Mouse (Mus musculus) heart, embryonic 12.5 days (tissue): Measurements from ENCODE around the gene Nbeal2. TPM values are rescaled to one million over a fixed set of nuclear protein-coding genes. Genes with fewer than 3 reads are reported as not detected.

Source experiments
- ATAC-seq: fragments of 200-750 bp; cut with Nextera tagmentation; 2 replicates; pipeline ENCODE4 v1.8.0; 2017; ENCODE audit warnings: moderate TSS enrichment, moderate library complexity; ENCODE audit not compliant: insufficient number of reproducible peaks, low FRiP score
- H3K27ac ChIP-seq: fragments of 300-500 bp; sonication (generic); 2 replicates; pipeline ENCODE4 v1.5.1; 2016; ENCODE audit warnings: mild to moderate bottlenecking, moderate library complexity; ENCODE audit not compliant: poor library complexity, severe bottlenecking
- H3K27me3 ChIP-seq: fragments of 300-500 bp; sonication (generic); replicated peaks from 2 replicates; pipeline ENCODE4 v1.6.1; 2016; ENCODE audit warnings: mild to moderate bottlenecking, moderate library complexity
- H3K36me3 ChIP-seq: fragments of 300-500 bp; sonication (generic); 2 replicates; pipeline ENCODE4 v1.6.1; 2016; ENCODE audit warnings: mild to moderate bottlenecking, moderate library complexity
- H3K4me1 ChIP-seq: fragments of 300-500 bp; sonication (generic); replicated peaks from 2 replicates; pipeline ENCODE4 v1.6.1; 2016; ENCODE audit warnings: mild to moderate bottlenecking
- H3K4me2 ChIP-seq: fragments of 300-500 bp; sonication (generic); 2 replicates; pipeline ENCODE4 v1.6.1; 2016; ENCODE audit warnings: mild to moderate bottlenecking, moderate library complexity
- H3K4me3 ChIP-seq: fragments of 300-500 bp; sonication (generic); 2 replicates; pipeline ENCODE4 v1.5.1; 2016; ENCODE audit warnings: mild to moderate bottlenecking
- H3K9ac ChIP-seq: fragments of 300-500 bp; sonication (generic); 2 replicates; pipeline ENCODE4 v1.6.1; 2016; ENCODE audit warnings: mild to moderate bottlenecking, moderate library complexity
- H3K9me3 ChIP-seq: fragments of 300-500 bp; sonication (generic); replicated peaks from 2 replicates; pipeline ENCODE4 v1.6.1; 2016; ENCODE audit warnings: mild to moderate bottlenecking, moderate library complexity
- WGBS: fragments of 180-500 bp; shearing (Covaris S2); methylation state at CpG from one replicate; pipeline ENCODE4 v1.1.7; 2016; 5-methylcytosine and 5-hydroxymethylcytosine counted together
- polyA plus RNA-seq: library from polyadenylated mRNA; unstranded; fragments of >200 nt; fragmentation: Nextera tagmentation; extraction: Ambion mirVana; gene quantifications from 2 replicates; pipeline ENCODE4 v1.2.1, GENCODE M21; 2016

The Nbeal2 gene
- polyA plus RNA-seq, 1 experiment from 2014 or later = 1.9 TPM

DNA sequence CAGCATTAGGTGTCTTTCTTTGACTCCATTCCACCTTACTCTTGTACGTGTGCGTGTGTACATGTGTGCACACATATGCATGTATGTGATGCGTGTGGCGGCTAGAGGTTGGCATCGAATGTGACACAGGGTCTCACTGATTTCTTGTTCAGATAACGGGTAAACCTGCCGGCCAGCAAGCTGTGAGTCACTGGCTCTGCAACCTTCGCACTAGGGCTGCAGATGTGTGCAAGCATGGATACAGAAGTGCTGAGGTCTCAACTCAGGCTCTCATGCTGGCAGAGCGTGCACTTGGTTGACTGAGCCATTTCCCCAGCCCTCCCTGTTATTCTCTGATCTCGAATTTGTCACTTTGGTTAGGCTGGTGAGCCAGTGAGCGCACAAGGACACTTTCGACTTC is 5.6 kb upstream of the Nbeal2 start:
- Histone ChIP-seq H3K4me2 (no peak overlapping the region), H3K27ac (no peak overlapping the region), H3K9me3 (no peaks in the 10 kb centered on the region), H3K9ac (no peak overlapping the region), H3K27me3 (no peaks in the 10 kb centered on the region), H3K36me3 (peaks cover 7% of the 10 kb centered on the region; the same call in 1 of the 2 replicates), H3K4me3 (no peak overlapping the region), H3K4me1 (peaks cover 28% of the 10 kb centered on the region)
- ATAC-seq = no peak
- 84% methylated on average over 12 of the region's 12 CpGs for WGBS

DNA sequence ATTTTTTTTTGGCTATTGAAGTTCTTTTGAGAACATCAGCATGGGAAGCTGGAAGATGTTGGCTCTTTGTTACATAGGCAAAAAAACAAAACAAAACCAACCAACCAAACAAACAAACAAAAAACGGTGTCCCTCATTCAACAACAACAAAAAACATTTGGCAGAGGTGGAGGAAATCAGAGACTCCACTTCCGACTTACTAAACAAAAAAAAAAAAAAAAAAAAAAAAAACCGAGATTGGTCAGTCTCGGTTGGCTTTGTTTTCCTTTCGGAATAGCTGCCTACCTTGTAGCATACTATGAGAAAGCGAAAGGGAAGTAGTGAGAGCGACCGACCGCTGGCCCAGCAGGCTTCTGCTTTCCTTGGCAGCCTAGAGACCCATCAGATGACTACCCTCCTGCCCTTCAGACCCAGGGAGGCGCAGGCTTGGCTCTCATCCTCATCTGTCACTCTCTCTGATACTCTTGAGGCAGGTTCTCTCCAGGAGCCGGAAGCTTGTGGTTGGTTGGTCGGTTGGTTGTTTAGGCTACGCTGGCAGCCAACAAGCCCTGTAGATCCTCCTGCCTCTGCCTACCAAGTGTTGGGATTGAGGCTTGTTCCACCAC is 3.6 kb upstream of the Nbeal2 start:
- Histone ChIP-seq H3K4me3 (peak overlapping the region; percentile 84), H3K4me2 (peak overlapping the region; percentile 71), H3K9me3 (no peaks in the 10 kb centered on the region), H3K27me3 (0 out of 2 replicates have a peak, but pooled peaks cover 2% of the 10 kb centered on the region), H3K27ac (peak overlapping the region; percentile 91; the same call in 1 of the 2 replicates), H3K4me1 (peaks cover 40% of the 10 kb centered on the region), H3K9ac (no peak overlapping the region), H3K36me3 (peaks cover 7% of the 10 kb centered on the region; the same call in 1 of the 2 replicates)
- no peak for ATAC-seq
- 61% methylated on average over 13 of the region's 13 CpGs for WGBS

DNA sequence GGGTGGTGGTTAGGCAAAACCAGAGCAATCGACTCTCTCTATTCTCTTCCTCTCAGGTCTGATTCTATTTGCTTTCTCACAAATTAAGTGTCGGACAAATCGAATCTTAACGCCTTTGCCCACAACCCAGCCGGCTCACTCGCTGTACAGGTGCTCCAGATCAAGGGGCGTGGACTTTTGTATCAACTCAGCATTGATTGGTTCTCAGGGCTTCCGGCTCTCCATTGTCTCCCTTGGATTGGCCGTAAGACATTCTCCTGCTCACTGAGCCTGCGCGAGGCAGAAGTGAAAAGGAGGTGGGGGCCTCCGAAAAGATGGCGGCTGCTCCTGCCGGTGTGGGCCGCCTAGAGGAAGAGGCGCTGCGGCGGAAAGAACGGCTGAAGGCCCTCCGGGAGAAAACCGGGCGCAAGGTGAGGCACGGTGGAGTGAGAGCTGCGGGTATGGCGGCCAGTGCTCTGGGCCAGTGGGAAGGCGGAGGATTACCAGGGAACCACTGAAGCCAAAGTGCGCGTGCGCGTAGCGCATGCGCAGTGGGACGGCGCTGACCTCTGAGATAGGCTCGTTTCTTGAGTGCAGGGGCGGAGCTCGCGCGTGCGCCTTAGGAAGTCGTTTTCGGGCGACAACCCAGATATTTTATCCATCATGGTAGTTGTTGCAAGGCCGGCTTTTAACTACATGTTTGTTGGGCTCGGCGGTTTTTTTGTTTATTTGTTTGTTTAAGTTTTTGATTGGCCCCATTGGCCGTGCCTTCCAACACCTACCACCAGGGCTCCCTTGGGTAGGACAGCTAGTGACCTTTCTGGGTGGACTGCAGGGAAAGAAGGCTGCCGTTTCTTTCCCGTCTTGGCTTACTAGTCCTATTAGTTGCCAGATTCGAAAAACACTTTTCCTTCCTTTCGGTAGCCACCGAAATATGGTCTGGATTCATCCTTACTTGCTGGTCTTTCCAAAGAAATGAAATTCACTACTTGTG is 2.6 kb upstream of the Nbeal2 start, which contains the start of gene Ccdc12:
TSS of gene Ccdc12 (plus strand) at position 255 of the 973 bp plus-strand sequence.
- Histone ChIP-seq H3K4me1 (peaks cover 50% of the 10 kb centered on the region), H3K9ac (peak within 1 kb of the TSS; percentile 90), H3K4me3 (peak within 1 kb of the TSS; percentile 84), H3K36me3 (peaks cover 7% of the 10 kb centered on the region; the same call in 1 of the 2 replicates), H3K27ac (peak within 1 kb of the TSS; percentile 91), H3K9me3 (no peaks in the 10 kb centered on the region), H3K27me3 (0 out of 2 replicates have a peak, but pooled peaks cover 12% of the 10 kb centered on the region), H3K4me2 (peak within 1 kb of the TSS; percentile 71)
- WGBS = under 1% methylated on average over 52 of the region's 52 CpGs
- peak; percentile 90 for ATAC-seq

DNA sequence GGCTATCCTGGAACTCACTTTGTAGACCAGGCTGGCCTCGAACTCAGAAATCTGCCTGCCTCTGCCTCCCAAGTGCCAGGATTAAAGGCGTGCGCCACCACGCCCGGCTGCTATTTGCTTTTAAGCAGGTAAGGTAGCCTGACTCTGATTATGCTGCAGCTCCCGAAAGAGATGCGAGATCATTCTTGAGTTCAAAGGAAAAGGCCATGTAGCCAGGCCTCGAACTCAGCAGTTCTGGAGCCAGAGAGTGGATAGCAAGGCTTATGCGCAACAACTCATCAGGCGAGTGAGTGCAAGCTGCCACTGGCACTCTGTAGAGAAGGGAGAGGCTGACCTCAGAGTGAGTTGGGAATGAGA is 1.7 kb upstream of the Nbeal2 start:
- peak overlapping the region; percentile 84 for H3K4me3 ChIP-seq
- H3K27ac ChIP-seq = peak overlapping the region; percentile 58
- H3K4me1 ChIP-seq = peaks cover 46% of the 10 kb centered on the region
- peak overlapping the region; percentile 71 for H3K4me2 ChIP-seq
- 82% methylated on average over 10 of the region's 10 CpGs for WGBS
- 0 out of 2 replicates have a peak, but pooled peaks cover 15% of the 10 kb centered on the region for H3K27me3 ChIP-seq
- H3K36me3 ChIP-seq = peaks cover 7% of the 10 kb centered on the region; the same call in 1 of the 2 replicates
- no peaks in the 10 kb centered on the region for H3K9me3 ChIP-seq
- peak overlapping the region; percentile 90; the same call in 1 of the 2 replicates for H3K9ac ChIP-seq
- ATAC-seq = no peak

DNA sequence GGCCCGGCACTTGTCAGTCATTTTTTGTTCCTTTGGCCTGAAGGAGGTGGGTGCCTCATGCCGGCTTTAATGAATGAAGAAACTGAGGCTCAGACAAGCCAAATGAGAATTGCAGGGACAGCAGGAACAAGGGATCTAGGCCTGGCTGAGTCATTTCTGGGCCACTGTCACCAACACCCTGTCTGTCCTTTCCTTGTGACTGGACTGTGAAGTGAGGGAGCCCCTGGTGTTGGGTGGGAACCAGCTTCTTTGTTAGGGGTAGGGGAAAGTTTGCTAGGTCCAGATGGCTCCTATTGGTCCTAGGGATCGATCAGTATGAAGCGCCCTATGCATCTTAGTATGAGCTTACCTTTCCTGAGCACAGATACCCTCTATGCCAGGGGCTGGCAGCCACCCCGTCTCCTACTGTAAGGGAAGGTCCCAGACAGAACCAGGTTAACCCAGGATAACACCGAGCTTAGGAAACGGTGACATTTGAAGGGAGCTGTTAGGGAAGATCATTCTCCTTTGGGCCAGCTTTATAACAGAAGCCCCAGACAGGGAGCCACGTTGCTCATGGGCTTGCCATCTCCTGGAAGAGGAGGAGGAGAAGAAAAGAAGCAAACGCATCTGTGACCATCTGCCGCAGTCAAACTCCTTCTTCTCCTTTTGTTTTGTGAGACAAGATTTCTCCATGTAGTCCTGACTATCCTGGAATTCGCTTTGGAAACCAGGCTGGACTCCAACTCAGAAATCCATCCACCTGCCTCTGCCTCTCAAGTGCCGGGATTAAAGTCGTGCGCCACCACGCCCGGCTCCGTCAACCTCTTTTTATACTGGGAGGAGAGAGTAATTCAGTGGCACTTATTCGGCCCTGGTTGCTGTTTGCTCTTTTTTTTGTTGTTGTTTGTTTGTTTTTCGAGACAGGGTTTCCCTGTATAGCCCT is 1.0 kb upstream of the Nbeal2 start:
- Histone ChIP-seq H3K9me3 (no peaks in the 10 kb centered on the region), H3K9ac (peak overlapping the region; percentile 64; the same call in 1 of the 2 replicates), H3K4me1 (peaks cover 46% of the 10 kb centered on the region), H3K4me2 (peak overlapping the region; percentile 93), H3K36me3 (peaks cover 7% of the 10 kb centered on the region; the same call in 1 of the 2 replicates), H3K27ac (peak overlapping the region; percentile 61; the same call in 1 of the 2 replicates), H3K27me3 (0 out of 2 replicates have a peak, but pooled peaks cover 15% of the 10 kb centered on the region), H3K4me3 (peak overlapping the region; percentile 63)
- WGBS = 81% methylated on average over 19 of the region's 19 CpGs
- no peak for ATAC-seq

GRCm38 (mm10) chr9:110652963-110653654 is 852 bp downstream of the Nbeal2 start:
- WGBS = 23% methylated on average over 14 of the region's 14 CpGs
- no peak for ATAC-seq
- Histone ChIP-seq H3K4me2 (peak overlapping the region; percentile 93), H3K36me3 (no peaks in the 10 kb centered on the region), H3K27ac (no peak overlapping the region), H3K9ac (peak overlapping the region; percentile 64), H3K27me3 (0 out of 2 replicates have a peak, but pooled peaks cover 15% of the 10 kb centered on the region), H3K4me1 (peaks cover 49% of the 10 kb centered on the region), H3K4me3 (peak overlapping the region; percentile 63), H3K9me3 (no peaks in the 10 kb centered on the region)

DNA sequence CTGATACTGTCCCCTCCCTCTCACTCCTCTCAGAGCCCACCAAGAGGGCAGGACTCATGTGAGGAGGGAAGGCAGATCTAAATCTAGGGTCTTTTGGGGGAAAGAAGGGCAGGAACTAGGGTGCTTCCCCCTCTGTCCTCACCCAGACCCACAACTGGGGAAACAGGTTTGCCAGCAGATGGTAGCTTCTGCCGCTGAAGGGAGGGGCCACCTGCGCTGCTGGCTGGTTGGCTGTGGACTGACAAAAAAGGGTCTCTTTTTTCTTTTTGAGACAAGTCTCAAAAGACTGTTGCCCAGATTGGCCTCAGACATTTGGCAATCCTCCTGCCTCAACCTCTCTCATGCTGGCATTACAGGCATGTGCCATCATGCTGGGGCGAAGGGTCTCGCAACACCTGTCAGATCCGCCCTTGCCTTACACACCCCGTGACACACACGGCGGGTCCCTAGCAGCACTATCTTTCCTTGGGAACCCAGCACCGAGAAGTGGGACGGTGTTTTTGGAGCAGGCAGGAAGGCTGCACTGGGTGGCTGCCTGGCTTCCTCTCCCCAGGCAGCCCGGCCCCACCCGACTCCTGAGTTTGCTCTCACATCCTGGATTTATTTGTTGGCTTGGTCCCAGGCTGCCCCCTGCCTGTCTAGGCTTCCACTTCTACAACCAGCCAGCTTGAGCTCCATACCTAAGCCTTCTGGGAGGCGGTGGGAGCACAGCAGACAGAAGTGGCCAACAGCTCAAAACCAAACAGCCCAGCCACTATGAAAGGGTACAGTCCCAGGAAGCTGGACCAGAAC is 1.8 kb downstream of the Nbeal2 start:
- H3K9ac ChIP-seq = peak overlapping the region; percentile 34; the same call in 1 of the 2 replicates
- H3K9me3 ChIP-seq = no peaks in the 10 kb centered on the region
- peaks cover 43% of the 10 kb centered on the region for H3K4me1 ChIP-seq
- 0 out of 2 replicates have a peak, but pooled peaks cover 15% of the 10 kb centered on the region for H3K27me3 ChIP-seq
- no peaks in the 10 kb centered on the region for H3K36me3 ChIP-seq
- H3K4me2 ChIP-seq = peak overlapping the region; percentile 93
- peak overlapping the region; percentile 7; the same call in 1 of the 2 replicates for H3K4me3 ChIP-seq
- ATAC-seq = no peak
- WGBS = 32% methylated on average over 13 of the region's 13 CpGs
- 0 out of 2 replicates have a peak overlapping the region, but pooled peaks have one; percentile 1 for H3K27ac ChIP-seq

DNA sequence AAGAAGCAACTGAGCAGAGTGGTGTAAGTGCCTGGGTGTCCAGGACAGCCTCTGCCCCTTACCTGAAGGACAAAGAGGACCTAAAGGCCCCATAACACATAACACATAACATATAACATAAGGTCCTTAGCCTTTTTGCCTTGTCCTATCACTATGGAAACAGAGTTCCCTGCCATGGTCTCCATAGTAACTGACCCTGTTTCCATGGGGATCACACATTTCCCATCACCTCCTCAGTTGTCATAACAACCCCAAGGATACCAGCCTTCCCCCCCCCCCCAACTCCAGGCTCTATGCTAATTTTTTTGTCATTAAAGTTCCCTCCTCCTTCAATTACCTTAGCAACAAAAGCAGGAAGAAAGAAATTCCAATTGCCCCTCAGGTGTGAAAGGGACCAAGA is 4.2 kb downstream of the Nbeal2 start:
- H3K4me1 ChIP-seq = peaks cover 37% of the 10 kb centered on the region
- no peak overlapping the region for H3K4me3 ChIP-seq
- H3K4me2 ChIP-seq = no peak overlapping the region
- H3K9me3 ChIP-seq = no peaks in the 10 kb centered on the region
- no peak for ATAC-seq
- no peaks in the 10 kb centered on the region for H3K36me3 ChIP-seq
- H3K9ac ChIP-seq = no peak overlapping the region
- 0 out of 2 replicates have a peak, but pooled peaks cover 15% of the 10 kb centered on the region for H3K27me3 ChIP-seq
- no peak overlapping the region for H3K27ac ChIP-seq

DNA sequence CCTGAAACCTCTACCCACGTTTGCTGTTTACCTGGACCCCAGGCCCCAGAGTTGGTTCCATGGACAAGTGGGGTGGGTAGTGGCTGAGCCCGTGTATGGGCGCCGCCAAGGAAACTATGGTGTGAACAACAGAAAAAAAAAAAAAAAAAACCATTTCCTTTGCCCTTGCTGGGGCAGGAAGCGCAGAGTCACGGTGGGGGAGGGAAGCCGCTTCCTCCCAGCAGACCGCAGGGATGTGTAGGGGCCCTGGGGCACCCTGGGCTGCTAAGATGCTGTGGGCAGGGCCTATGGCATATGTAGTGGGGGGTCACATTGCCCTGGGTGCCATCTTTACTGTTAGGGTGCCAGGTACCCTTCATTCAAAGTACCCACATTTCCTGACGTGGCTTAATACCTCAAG is 8.7 kb downstream of the Nbeal2 start:
- Histone ChIP-seq H3K36me3 (no peaks in the 10 kb centered on the region), H3K27me3 (no peaks in the 10 kb centered on the region), H3K4me1 (peaks cover 21% of the 10 kb centered on the region), H3K9ac (no peak overlapping the region), H3K9me3 (no peaks in the 10 kb centered on the region), H3K4me3 (no peak overlapping the region), H3K4me2 (no peak overlapping the region), H3K27ac (no peak overlapping the region)
- WGBS = 73% methylated on average over 9 of the region's 9 CpGs
- no peak for ATAC-seq
